Mouse (Mus musculus): ENCODE measurements at regions not wholly inside any gene's neighbourhood (a gene's known extent, or its start where the extent isn't known, plus 50 kb on each side); places are given as distances from the start of the nearest gene placed in this dataset.

DNA sequence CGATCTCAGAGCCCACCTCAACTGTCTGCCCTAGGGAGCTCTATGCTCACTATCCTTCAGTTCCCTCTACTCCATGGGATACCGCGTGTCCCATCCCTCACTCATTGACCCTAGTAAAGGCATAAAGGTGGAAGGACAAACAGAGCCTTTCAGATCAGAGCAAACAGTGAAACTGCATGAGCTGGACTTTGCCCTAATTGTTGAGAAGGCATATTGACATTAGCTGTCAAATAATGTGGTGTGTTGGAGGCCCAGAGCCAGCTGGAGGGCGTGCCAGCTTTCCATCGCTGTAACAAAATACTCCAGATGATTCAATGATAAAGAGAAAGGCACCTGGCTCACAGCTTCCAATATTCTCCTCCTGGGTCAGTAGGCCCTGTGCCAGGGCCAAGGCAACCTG lies 115.4 kb upstream of the Sh3bp4 start:
- in situ Hi-C loops (cut with MboI, MseI) = no loop called here

DNA sequence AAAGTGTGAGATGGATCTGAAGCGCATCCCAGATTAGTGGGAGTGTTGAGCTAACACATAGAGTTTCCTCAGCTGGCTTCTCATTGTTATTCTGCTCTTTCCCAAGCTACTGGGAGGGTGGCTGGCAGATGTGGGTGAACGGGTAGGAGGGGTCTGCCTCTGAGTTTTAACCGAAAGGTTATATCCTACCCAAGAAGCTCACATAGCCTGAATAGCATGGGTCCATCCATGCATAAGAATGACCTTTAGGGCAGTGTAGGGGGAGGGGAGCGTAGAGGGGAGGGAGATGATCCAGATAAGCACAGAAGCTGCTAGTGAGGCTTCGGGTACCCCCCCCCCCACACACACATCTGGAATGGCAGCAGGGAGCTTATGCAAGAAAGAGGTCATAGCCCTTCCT lies 113.2 kb upstream of the Sh3bp4 start:
- in situ Hi-C loops (cut with MboI, MseI) = no loop called here

DNA sequence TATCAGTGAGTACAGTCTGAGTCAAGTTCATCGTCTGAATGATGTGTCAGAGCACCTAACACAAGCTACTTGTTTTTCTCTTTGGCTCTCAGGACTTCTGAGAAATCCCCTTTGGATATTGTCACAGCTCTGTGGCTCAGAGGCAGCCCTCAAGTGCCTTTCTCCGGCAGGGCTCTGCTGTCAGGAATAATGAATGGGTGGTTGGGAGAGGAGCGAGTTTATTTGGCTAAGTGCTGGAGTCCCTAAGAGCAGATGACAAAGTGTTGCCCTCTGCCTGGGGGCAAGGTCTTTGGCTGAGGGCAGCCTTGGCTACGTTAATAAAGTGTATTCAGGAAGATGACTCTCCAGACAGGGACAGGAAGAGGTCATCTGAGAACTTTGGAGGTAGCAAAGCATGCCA lies 110.5 kb upstream of the Sh3bp4 start:
- in situ Hi-C loops (cut with MboI, MseI) = no loop called here

DNA sequence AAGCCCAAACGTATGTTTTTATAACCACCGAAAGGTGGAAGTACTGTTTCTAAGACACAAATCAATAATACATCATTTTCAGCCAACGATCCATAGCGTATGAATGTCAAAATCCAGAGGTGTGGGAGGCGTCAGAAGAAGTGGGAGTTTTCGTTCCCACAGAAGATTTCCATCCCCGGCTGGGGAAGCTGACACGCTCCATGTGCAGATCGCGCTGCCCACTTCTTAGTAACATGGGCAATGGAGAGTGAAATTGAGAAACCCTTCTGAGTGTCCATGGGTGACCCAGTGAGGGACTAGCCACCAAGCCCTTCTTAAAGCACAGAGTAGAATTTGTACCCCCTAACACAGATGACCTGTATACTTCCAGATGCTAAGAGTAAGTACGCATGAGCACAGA lies 110.1 kb upstream of the Sh3bp4 start:
- in situ Hi-C loops (cut with MboI, MseI) = no loop called here

DNA sequence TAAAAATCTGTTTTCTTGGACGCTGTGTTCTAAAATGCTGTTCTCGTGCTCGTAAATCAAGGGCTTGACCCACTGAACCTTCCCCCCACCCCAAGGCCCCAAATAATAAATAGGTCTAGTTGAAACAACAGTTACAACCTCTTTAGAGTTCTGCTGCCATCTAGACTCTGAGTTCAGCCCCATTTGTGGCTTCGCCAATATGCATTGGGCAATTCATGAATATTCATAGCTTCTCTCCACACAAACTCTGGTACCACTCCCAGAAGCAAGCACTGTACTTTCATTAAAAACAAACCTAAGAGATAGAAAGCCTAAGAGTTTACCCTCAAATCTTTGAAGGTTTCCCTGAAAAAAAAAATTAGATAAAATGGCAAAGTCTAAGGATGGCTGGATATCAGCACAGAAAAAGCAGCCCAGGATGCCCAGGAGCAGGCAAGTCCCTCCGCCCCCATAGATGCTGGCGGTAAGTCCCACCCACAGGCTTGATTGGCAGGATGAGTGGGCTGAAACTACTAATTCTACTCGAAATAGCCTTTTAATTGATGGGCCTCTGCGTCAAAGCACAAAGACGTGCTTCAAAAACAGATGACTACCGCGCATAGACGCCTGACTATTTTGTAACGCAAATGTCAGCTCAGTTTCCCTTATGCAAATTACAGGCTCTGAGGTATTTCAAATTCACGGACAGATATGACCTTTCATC lies 106.0 kb upstream of the Sh3bp4 start:
- in situ Hi-C loops (cut with MboI, MseI) = no loop called here

DNA sequence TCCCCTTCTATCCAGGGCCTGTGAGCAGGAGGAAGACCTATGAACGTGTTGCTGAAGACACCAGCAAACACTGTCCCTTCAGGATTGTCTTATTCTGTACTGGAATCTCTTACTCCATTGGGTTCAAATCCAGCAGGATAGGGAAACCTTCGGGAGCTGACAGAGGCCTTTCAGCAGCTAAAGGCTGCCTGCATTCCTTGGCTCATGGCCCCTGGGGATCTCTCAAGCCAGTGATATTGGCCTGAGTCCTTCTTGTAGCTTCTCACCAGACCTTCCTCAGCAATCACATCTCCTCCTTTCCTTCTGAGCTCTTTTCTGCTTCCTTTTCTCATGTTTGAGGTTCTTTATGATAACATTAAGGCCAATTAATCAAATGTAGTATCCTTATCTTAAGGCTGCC lies 103.8 kb upstream of the Sh3bp4 start:
- in situ Hi-C loops (cut with MboI, MseI) = no loop called here

DNA sequence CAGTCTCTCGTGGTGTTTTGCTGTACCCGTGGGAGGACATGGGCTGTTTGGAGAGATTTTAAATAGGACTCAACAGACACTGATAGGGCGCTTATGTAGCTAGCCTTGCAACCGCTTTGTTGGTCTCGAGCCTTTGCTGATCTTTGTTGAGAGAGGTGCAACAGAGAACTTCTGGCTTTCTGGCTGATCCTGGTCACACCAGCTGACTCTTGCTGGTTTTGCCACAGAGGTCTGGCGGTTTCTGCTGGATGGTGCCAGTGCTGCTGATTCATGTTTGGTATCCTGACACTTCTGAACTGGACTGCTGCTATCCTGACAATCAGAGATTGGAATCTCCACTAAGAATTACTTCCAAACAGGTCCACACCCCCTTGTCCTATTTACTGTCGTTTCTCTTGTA lies 102.1 kb upstream of the Sh3bp4 start:
- in situ Hi-C loops (cut with MboI, MseI) = no loop called here

DNA sequence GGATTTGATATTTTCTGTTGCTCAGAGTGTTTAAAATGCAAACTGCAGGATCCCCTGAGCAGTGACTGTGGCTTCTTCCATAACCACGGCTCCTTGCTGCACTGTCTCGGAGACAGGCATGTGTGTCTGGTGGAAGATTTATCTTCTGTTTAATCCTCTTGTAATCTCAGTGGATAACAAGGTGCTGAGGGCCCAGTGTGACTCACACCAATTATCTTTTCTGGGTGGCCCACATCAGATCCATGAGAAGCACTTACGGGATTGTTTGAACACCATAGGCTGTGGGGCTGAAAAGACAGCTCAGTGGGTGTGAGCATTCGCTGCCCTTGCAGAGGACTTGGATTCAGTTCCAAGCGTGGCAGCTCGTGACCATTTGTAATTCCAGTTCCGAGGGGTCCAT lies 101.2 kb upstream of the Sh3bp4 start:
- in situ Hi-C loops (cut with MboI, MseI) = no loop called here

DNA sequence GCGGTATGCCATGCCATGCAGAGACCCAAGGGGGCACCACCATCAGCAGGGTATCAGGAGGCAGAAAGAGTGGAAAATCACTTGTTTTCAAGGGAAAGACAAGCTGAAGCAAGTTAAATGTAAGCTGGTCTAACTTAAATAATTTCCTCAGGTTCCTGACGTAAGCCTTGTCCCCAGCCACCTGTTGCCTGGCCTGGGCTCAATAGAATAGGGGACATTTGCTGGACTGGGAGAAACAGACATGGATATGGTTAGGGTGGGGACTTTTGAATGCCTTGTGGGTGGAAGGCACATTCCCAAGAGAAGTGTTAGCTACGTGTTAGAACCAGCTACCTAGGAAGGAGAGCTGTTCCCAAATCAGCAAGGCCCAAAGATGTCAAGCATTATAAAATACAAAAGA lies 100.6 kb upstream of the Sh3bp4 start:
- in situ Hi-C loops (cut with MboI, MseI) = no loop called here

DNA sequence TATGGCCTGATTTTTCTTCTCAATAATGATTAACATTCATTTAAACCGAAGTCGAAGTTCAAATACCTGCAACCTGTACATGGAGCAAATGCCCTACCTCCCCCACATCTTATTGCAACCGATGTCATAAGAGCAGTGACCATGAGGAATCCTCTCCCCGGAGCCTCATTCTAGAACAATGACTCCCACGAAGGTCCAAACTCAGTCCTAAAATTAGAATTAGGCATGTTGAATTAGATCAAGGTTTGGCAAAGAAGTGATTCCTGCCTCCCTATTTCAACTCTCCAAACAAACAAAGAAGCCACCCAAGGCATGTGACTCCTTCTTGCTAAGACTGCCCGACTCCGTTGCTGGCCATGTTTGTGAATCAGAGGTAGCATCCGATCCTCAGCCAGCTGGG lies 94.1 kb upstream of the Sh3bp4 start:
- in situ Hi-C loops (cut with MboI, MseI) = loop anchor here (25.0 kb wide), 1 partner anchor 1161 kb away; no protein-coding TSS in a partner anchor

DNA sequence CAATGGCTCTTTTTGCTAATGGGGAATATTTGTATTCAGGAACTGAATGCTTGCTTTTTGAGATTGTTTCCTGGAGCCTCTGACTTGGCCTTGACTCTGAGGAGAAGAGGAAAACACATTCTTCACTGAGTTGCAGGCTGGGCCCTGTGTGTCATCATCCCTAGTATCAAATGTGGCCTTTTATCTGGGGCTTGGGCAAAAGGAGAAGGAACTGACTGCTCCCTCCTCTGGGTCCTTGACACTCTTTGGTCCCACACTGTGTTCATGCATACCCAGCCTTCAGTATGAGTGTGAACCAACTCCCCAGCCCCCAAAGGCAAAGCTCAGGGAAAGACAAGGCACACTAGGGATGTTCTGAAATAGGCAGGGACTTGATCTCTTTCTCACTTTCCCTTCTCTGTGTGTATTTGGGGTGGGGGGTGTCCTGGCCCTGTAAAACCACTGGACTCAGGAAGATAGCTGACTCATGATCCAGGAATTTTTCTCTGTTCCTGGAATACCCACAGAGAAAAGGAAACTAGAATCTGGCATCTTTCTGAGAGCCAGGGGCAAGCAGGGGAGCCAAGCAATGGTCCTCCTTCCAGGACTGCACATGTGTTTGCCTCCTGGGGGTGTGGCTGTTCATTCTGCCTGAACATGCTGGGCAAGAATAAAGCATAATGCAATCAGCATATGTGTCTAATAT lies 82.1 kb upstream of the Sh3bp4 start:
- in situ Hi-C loops (cut with MboI, MseI) = loop anchor here (25.0 kb wide), 1 partner anchor 1149 kb away; no protein-coding TSS in a partner anchor

DNA sequence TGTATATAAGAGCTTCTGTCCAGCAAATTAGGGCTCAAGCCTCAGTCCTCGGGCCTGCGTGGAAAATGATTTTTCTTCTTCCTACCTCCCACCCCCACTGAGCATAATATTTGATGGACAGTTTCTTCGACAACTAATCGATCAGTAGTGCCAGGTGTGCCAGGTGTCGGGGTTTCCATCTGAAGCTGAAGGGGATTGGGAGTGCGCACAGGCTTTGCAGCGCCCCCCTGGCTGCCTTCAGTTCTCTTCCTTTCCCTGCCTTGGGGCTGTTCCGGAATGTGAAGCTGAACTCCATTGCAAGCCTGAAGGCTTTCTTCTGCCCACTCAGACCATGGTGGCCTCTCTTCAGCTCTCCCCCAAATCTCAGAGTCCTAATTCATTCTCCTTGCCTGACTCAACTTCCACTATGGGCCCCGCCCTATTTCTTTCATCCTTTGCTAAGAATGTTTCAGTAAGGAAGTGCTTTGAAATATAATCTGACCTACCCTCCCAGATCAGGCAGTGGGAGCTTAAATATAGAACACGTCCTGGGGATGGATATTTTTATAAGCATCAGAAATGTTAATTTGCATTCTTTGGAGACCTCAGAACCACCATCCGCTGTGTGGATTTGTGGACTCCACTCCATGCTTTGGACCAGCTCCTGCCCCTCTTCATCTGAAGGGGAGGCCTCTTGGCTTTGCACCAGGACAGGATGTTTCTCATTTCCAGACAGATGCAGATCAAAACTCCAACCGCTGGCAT lies 75.5 kb upstream of the Sh3bp4 start:
- in situ Hi-C loops (cut with MboI, MseI) = loop anchor here (25.0 kb wide), 1 partner anchor 1143 kb away; no protein-coding TSS in a partner anchor

DNA sequence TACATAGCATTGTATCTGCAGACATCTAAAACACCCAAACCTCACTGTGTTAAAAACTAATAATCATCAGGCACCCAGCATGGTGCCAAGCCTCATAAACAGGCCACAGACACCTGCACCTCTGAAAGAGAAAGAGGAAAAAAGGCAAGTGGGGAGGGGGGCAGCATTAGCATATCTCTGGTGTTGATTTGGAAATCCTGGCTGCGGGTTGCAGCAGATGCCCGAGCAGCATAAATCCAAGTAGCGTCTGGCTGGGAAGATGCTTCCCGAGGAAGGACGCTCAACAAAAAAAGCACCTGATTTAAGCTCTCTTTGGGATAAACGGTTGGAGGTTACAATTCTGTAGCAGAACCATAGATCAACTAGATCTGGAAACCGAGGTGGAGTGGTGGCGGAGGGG lies 74.3 kb upstream of the Sh3bp4 start:
- in situ Hi-C loops (cut with MboI, MseI) = loop anchor here (25.0 kb wide), 1 partner anchor 1141 kb away; no protein-coding TSS in a partner anchor

DNA sequence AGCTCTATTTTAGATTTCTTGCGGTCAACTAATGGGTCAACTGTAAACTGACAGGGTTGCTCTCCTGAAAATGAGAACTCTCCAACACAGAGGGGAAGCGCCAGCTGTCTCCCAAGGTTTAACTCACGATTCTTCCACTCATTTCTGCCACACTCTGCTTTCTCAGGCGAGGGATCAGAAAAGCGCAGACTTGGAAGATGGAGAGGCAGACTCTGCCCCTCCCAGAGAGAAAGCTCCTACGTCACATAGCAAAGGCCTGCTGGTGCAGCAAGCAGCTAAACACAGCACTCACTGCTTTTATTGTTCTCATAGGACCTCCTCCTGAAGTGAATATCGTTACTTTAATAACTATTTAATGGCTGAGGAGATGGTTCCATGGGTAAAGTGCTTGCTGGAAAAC lies 73.6 kb upstream of the Sh3bp4 start:
- in situ Hi-C loops (cut with MboI, MseI) = loop anchor here (25.0 kb wide), 1 partner anchor 1141 kb away; no protein-coding TSS in a partner anchor

DNA sequence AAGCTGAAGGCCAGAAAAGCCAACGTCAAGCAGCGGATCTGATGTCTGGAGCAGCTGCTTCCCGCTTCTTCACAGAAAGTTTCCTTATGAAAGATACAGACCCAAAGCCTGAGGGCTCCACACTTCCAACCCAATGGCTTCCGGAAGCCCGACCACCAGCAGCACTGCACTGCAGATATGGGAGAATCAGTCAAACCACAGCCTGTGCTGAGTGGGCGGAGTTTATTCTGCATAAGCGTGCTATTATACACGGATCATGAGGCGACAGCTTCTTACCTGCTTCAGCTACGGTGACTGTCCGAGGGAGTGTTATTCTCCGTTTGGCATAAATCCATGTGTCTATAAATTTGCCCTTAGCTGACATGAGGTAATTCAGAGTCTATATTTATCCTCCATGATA lies 72.4 kb upstream of the Sh3bp4 start:
- in situ Hi-C loops (cut with MboI, MseI) = loop anchor here (25.0 kb wide), 1 partner anchor 1139 kb away; no protein-coding TSS in a partner anchor

DNA sequence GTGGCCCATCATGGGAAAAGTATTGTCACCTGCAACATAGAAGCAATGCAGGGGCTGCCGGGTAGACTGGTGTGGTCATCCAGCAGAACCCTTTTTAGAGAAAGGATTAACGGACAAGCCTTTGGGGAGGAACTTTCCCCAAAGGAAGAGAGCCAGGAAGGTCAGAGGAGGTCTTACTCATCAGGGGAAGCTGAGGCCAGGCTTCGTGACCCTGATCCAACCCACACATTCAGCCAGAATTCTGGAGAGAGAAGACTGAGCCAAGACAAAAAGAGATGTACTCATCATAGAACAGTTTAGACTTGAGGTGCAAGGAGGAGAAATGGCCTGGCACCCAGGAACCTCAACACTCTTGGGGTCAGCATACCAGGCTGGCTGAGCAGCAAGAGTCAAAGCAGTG lies 67.9 kb upstream of the Sh3bp4 start:
- in situ Hi-C loops (cut with MboI, MseI) = no loop called here

DNA sequence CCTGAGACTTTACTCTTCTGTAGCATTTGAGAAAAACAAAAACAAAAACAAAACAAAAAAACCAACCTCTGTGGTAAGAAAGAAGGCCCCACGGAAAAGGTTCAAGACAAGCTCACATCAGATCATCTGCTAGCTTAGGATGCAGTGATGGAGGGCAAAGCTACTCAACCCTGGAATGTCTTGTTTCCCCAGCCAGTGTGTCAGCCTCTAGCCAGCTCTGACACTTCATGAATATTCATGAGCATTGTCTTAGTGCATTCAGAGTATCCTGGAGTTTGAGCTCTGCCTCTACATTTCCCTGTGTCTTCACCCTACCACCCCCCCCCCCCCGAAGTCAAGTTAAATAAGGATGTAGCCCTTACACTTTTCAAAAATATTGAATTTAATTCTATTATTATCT lies 66.5 kb upstream of the Sh3bp4 start:
- in situ Hi-C loops (cut with MboI, MseI) = no loop called here

DNA sequence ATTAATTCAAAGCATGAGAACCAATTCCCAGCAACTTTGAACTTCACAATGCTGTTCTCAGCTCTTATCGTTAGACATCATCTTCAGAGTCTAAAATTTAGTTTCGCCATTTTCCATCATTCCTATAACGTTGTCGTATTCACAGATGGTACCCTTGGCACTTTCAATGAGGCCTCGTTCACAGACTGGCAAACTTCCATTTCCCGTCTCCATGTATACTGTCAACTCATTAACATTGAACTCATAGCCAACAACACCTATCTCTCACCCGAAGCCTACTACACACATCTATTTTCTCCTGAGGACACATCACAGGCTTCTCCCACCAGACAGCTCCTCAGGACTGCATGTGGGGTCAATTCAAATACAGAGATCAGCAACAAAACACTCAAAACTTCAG lies 62.7 kb upstream of the Sh3bp4 start:
- in situ Hi-C loops (cut with MboI, MseI) = no loop called here

DNA sequence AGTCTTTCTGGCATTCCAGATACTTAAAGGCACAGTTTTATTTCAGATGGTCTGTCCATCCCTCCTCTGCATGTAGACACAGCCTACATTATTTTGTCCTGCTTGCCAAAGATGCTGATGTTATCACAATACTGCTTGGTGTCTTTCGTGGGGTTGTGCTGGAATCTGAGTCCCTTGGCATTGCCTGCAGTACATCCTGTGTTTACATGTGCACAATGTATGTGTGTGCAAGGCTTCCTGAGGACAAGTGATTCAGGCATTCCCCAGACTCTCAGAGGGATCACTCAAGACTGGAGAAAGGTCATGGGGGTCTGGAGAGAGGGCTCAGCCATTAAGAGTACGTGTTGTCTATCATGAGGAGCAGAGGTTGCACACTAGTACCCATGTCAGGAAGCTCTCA lies 60.0 kb upstream of the Sh3bp4 start:
- in situ Hi-C loops (cut with MboI, MseI) = no loop called here

DNA sequence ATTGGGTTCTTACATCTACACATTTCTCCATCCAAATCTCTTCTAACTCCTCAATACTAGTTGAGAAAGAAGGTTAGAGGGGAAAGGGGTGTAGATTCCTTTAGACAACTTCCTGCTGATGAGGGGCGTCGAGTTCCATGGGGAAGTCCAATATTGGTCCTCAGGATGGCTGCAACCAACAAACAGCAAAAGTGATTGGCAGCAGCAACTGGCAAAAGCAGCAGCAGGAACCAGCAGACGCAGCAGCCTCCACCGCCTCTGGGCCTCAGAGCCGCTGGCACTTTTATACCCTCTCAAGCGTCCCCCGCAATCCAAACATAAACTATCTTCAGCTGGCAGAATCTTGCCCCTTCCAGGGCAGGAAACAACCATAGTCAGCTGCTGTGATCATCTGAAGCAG lies 58.8 kb upstream of the Sh3bp4 start:
- in situ Hi-C loops (cut with MboI, MseI) = no loop called here

DNA sequence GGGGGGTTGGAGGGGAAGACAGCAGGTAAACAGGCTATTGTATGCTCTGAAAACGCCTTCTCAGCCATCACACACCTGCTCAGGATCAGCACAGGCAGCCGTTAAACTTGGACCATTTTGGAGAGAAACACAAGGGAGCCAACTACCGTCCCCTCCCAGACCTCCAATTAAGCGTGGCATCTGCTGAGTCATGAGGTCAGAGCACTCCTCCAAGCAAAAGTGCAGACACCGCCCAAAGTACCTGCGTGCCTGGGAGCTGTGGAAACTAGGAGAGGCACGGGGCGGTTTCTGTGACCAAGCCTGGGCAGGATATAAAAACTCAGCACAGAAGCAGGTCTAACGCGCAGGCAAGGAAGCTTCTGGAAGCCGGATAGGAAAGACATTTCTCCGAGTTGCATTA lies 54.8 kb upstream of the Sh3bp4 start:
- in situ Hi-C loops (cut with MboI, MseI) = no loop called here

DNA sequence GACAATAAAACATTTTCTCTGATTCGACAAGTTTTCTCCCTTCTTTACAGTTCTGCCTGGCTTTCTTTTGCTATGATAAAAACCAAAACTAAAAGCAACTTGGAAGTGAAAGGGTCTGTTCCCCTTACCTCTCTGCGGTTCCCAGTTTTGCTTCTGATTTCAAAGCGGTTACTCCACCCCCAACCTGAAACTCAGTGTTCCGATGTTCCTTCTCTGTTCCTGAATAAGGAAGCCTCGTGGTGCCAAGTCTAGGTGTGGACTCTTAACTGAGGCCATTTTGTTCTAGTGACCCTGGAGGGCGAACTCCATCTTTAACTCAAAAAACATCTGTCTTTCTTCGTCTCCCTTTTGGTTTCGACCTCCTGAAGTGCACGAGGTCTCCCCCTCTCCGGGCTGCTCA lies 54.4 kb upstream of the Sh3bp4 start:
- in situ Hi-C loops (cut with MboI, MseI) = no loop called here
